In the genomic region with DNA sequence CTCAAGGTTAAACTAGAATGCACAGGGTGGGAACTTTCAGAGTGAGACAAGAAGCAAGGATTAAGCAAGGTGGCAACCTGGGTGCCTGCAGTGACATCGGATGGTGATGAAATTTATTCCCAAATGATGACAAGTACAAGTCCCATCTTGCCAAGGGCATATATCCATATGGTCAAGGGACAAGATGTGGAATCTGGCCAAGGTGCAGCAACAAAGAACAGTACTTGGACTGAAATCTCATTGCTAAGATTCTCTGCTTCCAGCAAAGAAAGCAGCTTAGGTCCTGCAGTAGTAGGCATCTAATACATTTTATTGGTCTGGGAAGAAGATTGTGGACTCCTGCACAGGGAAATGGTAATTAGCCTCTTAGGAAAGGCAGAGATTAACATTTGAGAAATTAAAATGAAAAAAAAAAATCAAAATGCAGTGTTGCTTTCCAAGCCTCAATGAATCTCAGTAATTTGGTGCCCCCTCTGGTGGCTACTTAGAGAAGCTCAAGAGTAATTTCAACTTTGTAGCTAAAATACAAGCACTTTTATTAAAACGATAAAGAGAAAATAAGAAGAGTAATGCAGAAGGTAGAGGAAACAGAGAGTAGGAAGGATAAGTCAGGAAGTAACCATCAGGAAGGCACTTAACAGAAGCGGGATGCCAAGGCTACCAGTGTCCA, we compare ENCODE assay signal across 12 mouse cellular contexts. TPM values are rescaled to one million over a fixed set of nuclear protein-coding genes. Genes with fewer than 3 reads are reported as not detected.
DNase-seq lines count a peak whose midpoint lies in the region; ATAC-seq and TF ChIP-seq lines count a peak whose summit lies in the region.
"Had no signal": no experiment of that assay in that cellular context is flagged by ENCODE, and none has a peak within 500 bp of the region (broad histone marks: within the 10 kb centered on the region; RNA-seq: fewer than 3 reads in every experiment).

No protein-coding gene starts in this region.

- no peak; a peak in 1 of 6 replicates for TF ChIP-seq CTCF in MEL (IDR thresholded peaks at IDR 0.05 in 2 of 3, conservative IDR thresholded peaks at IDR 0.05 in 1 of 3; ENCODE audit: control insufficient read depth in 1 of 3, insufficient read depth in 1 of 3, low read depth in 2 of 3, low read length in 3 of 3, poor library complexity in 1 of 3, severe bottlenecking in 1 of 3)

- H3K4me2 ChIP-seq in forebrain, embryonic 14.5 days (ENCODE audit: low read length): no peak overlapping the region
- no peak overlapping the region for H3K4me2 ChIP-seq in forebrain, embryonic 16.5 days (ENCODE audit: low read length)
- H3K4me2 ChIP-seq in kidney, embryonic 14.5 days (replicated peaks; ENCODE audit: low read depth, low read length): no peak overlapping the region
- H3K4me2 ChIP-seq: lung, embryonic 15.5 days; stomach, embryonic 15.5 days had no signal

- no peaks in the 10 kb centered on the region for H3K36me3 ChIP-seq in forebrain, embryonic 14.5 days (ENCODE audit: control insufficient read depth, insufficient read depth, low read length)
- no peaks in the 10 kb centered on the region for H3K36me3 ChIP-seq in forebrain, embryonic 16.5 days (ENCODE audit: control insufficient read depth, insufficient read depth)
- H3K36me3 ChIP-seq in MEL (ENCODE audit: control insufficient read depth in 1 of 2, insufficient read depth in 2 of 2, low read length in 2 of 2): no peaks in the 10 kb centered on the region
- H3K36me3 ChIP-seq in kidney, embryonic 14.5 days (ENCODE audit: control insufficient read depth, insufficient read depth, low read length): no peaks in the 10 kb centered on the region
- no peaks in the 10 kb centered on the region for H3K36me3 ChIP-seq in forebrain, embryonic 10.5 days (replicated peaks)
- H3K36me3 ChIP-seq: lung, embryonic 15.5 days; stomach, embryonic 15.5 days had no signal

- no peak overlapping the region for H3K9ac ChIP-seq in forebrain, embryonic 14.5 days (ENCODE audit: low read length)
- no peak overlapping the region for H3K9ac ChIP-seq in forebrain, embryonic 16.5 days (replicated peaks; ENCODE audit: low read depth, low read length)
- no peak overlapping the region for H3K9ac ChIP-seq in MEL (ENCODE audit: control insufficient read depth, low read depth, low read length, poor library complexity, severe bottlenecking)
- no peak overlapping the region for H3K9ac ChIP-seq in kidney, embryonic 14.5 days (ENCODE audit: low read depth, low read length)
- H3K9ac ChIP-seq: lung, embryonic 15.5 days; stomach, embryonic 15.5 days had no signal

- TF ChIP-seq EP300 in MEL (IDR thresholded peaks at IDR 0.05; ENCODE audit: low read depth in 1 of 2, low read length in 2 of 2): no peak

- no peaks in the 10 kb centered on the region for H3K27me3 ChIP-seq in forebrain, embryonic 14.5 days (replicated peaks; ENCODE audit: control insufficient read depth, insufficient read depth, low read length)
- H3K27me3 ChIP-seq in forebrain, embryonic 16.5 days (replicated peaks; ENCODE audit: control insufficient read depth, insufficient read depth, low read length): no peaks in the 10 kb centered on the region
- H3K27me3 ChIP-seq in MEL (ENCODE audit: control insufficient read depth in 1 of 2, insufficient read depth in 2 of 2, low read length in 2 of 2): no peaks in the 10 kb centered on the region
- no peaks in the 10 kb centered on the region for H3K27me3 ChIP-seq in kidney, embryonic 14.5 days (ENCODE audit: control insufficient read depth, insufficient read depth, low read length)
- H3K27me3 ChIP-seq in forebrain, embryonic 10.5 days (ENCODE audit: poor library complexity, severe bottlenecking): no peaks in the 10 kb centered on the region
- H3K27me3 ChIP-seq: lung, embryonic 15.5 days; stomach, embryonic 15.5 days had no signal

- no peaks in the 10 kb centered on the region for H3K79me2 ChIP-seq in MEL (ENCODE audit: control insufficient read depth, insufficient read depth, low read length, poor library complexity)

- H3K4me3 ChIP-seq in forebrain, embryonic 14.5 days (ENCODE audit: low read depth, low read length): no peak overlapping the region
- no peak overlapping the region for H3K4me3 ChIP-seq in forebrain, embryonic 16.5 days (replicated peaks; ENCODE audit: low read length)
- no peak overlapping the region for H3K4me3 ChIP-seq in MEL (ENCODE audit: control insufficient read depth in 1 of 2, insufficient read depth in 1 of 2, low read depth in 2 of 2, low read length in 2 of 2)
- no peak overlapping the region for H3K4me3 ChIP-seq in kidney, embryonic 14.5 days (ENCODE audit: low read length)
- H3K4me3 ChIP-seq in forebrain, embryonic 10.5 days: no peak overlapping the region
- H3K4me3 ChIP-seq: lung, embryonic 15.5 days; stomach, embryonic 15.5 days had no signal

- H3K27ac ChIP-seq in forebrain, embryonic 14.5 days (ENCODE audit: low read depth, low read length): no peak overlapping the region
- H3K27ac ChIP-seq in forebrain, embryonic 16.5 days (ENCODE audit: low read length): no peak overlapping the region
- H3K27ac ChIP-seq in MEL (ENCODE audit: control insufficient read depth, low read depth, low read length): no peak overlapping the region
- H3K27ac ChIP-seq in kidney, embryonic 14.5 days (ENCODE audit: low read depth, low read length): no peak overlapping the region
- no peak overlapping the region for H3K27ac ChIP-seq in forebrain, embryonic 10.5 days
- H3K27ac ChIP-seq: lung, embryonic 15.5 days; stomach, embryonic 15.5 days had no signal

- H3K4me1 ChIP-seq in forebrain, embryonic 14.5 days (ENCODE audit: control insufficient read depth, insufficient read depth, low read length): no peaks in the 10 kb centered on the region
- no peaks in the 10 kb centered on the region for H3K4me1 ChIP-seq in forebrain, embryonic 16.5 days (replicated peaks; ENCODE audit: control insufficient read depth, insufficient read depth, low read length)
- H3K4me1 ChIP-seq in MEL (ENCODE audit: control insufficient read depth in 1 of 2, insufficient read depth in 2 of 2, low read length in 2 of 2): no peaks in the 10 kb centered on the region
- no peaks in the 10 kb centered on the region for H3K4me1 ChIP-seq in kidney, embryonic 14.5 days (ENCODE audit: control insufficient read depth, insufficient read depth, low read length)
- no peaks in the 10 kb centered on the region for H3K4me1 ChIP-seq in forebrain, embryonic 10.5 days
- H3K4me1 ChIP-seq: lung, embryonic 15.5 days; stomach, embryonic 15.5 days had no signal

- no peak for ATAC-seq in forebrain, embryonic 14.5 days
- no peak for ATAC-seq in forebrain, embryonic 16.5 days
- ATAC-seq in kidney, embryonic 14.5 days (ENCODE audit: low FRiP score, low TSS enrichment): no peak
- ATAC-seq: midbrain, embryonic 16.5 days had no signal

- 67% methylated on average over 3 of the region's 3 CpGs for WGBS in forebrain, embryonic 14.5 days
- 53% methylated on average over 3 of the region's 3 CpGs for WGBS in forebrain, embryonic 16.5 days
- WGBS in kidney, embryonic 14.5 days: 73% methylated on average over 3 of the region's 3 CpGs
- WGBS in forebrain, embryonic 10.5 days: 60% methylated on average over 3 of the region's 3 CpGs

- no peak for TF ChIP-seq POLR2A in MEL (IDR thresholded peaks at IDR 0.05; ENCODE audit: control insufficient read depth in 1 of 2, insufficient read depth in 1 of 2, low read depth in 1 of 2, low read length in 2 of 2, poor library complexity in 1 of 2)

- TF ChIP-seq RAD21 in MEL (IDR thresholded peaks at IDR 0.05; ENCODE audit: low read depth, low read length): no peak

- DNase-seq in forebrain, embryonic 14.5 days (ENCODE audit: low spot score): peak; percentile 62
- peak; percentile 11 to 17 for DNase-seq in left cerebral cortex, adult 18-20 months (ENCODE audit: low spot score in 2 of 2)
- DNase-seq in left cerebral cortex, adult 8-10 months (ENCODE audit: low spot score in 2 of 2): no peak
- DNase-seq in MEL (ENCODE audit: low read depth, low spot score): peak; percentile 1
- peak; percentile 21 to 42 for DNase-seq in cerebellum, postnatal 25 days
- DNase-seq in forebrain, embryonic 10.5 days (ENCODE audit: extremely low spot score, low spot score): no peak

- no peaks in the 10 kb centered on the region for H3K9me3 ChIP-seq in forebrain, embryonic 14.5 days (replicated peaks; ENCODE audit: control insufficient read depth, low read length)
- H3K9me3 ChIP-seq in forebrain, embryonic 16.5 days (ENCODE audit: control insufficient read depth, low read length): no peaks in the 10 kb centered on the region
- H3K9me3 ChIP-seq in MEL (replicated peaks; ENCODE audit: insufficient read depth, low read length): no peaks in the 10 kb centered on the region
- no peaks in the 10 kb centered on the region for H3K9me3 ChIP-seq in kidney, embryonic 14.5 days (ENCODE audit: control insufficient read depth, low read length)
- H3K9me3 ChIP-seq in forebrain, embryonic 10.5 days: no peaks in the 10 kb centered on the region
- H3K9me3 ChIP-seq: lung, embryonic 15.5 days; stomach, embryonic 15.5 days had no signal

TF ChIP-seq in MEL, 35 proteins besides CTCF, POLR2A, EP300 and RAD21:
- TF ChIP-seq SMC3 (IDR thresholded peaks at IDR 0.05; ENCODE audit: low read depth, low read length) (peak; percentile 25; the same call in 1 of the 2 replicates), TBP (IDR thresholded peaks at IDR 0.05; ENCODE audit: low read depth, low read length) (no peak), GATA1 (IDR thresholded peaks at IDR 0.05; ENCODE audit: low read depth, low read length) (no peak)

RNA-seq across cellular contexts. Expression of a gene that starts 47.2 kb away (rescaled TPM):
- not detected in 2 replicates for polyA plus RNA-seq in forebrain, embryonic 14.5 days (2014; fragmentation: Nextera tagmentation; extraction: Ambion mirVana)
- 0.68 TPM in 1 of 2 replicates, not detected in the other for polyA plus RNA-seq in forebrain, embryonic 16.5 days (2015; fragmentation: Nextera tagmentation; extraction: Ambion mirVana)
- not detected for total RNA-seq in left cerebral cortex, adult 18-20 months (2021)
- not detected for total RNA-seq in left cerebral cortex, adult 8-10 months (2022)
- not detected in 2 replicates for total RNA-seq in MEL (2012; rRNA removed)
- polyA plus RNA-seq in MEL (2012; ENCODE audit: insufficient read depth in 1 of 2, insufficient read length in 2 of 2, low read depth in 1 of 2, low replicate concordance in 2 of 2, missing spikeins in 1 of 2): not detected
- not detected in 2 replicates for polyA plus RNA-seq in kidney, embryonic 14.5 days (2014; fragmentation: Nextera tagmentation; extraction: Ambion mirVana)
- polyA plus RNA-seq in forebrain, embryonic 10.5 days (2016; fragmentation: Nextera tagmentation; extraction: Ambion mirVana): not detected in 2 replicates
- total RNA-seq: granulocyte monocyte progenitor cell, adult 5-6 weeks had no signal
- polyA plus RNA-seq: midbrain, embryonic 16.5 days had no signal

Comparison
In these comparisons a context has a peak if more than half of its experiments do, and no peak if none do; other contexts are left out.
1. DNase-seq: peak in forebrain, embryonic 14.5 days (single experiment), left cerebral cortex, adult 18-20 months (2 of 2), MEL (single experiment) and cerebellum, postnatal 25 days (2 of 2); none in left cerebral cortex, adult 8-10 months (0 of 2) and forebrain, embryonic 10.5 days (single experiment).